In the genomic region with DNA sequence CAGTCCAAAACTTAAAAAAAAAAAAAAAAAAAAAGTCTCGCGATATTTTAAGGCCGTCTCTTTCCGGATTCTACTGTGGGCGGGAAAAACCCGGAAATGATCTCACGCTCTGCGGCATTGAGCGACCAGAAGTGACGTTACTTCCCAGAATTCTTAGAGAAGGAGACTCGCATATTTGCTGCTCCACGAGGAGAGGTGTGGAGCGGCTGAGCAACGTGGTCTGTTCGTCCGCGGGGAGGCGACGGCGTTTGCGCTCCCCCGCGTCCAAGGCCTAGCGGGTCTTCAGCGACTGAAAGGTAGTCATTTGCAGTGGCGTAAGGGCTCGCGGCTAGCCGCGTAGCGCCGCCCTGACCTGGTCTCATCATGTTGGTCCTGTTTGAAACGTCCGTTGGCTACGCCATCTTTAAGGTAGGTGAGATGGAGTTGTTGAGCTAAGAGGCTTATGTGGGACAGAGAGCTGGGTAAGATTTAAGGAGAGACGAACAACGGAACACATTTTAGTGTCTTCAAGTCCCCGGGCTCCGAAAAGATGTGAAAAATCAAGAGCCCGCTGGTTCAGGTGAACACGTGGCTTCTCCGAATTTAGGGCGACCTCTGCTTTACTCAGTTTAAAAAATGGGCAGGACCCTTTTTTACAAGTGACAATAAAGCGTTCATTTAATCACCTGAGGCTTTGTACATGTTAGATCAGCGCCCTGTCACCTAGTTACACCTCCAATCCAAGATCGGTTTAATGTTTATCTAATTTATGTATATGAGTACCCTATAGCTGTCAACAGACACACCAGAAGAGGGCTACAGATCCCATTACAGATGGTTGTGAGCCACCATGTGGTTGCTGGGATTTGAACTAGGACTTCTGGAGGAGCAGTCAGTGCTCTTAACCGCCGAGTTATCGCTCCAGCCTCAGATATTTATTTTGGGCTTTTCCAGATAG, we compare ENCODE assay signal across 8 mouse cellular contexts. TPM values are rescaled to one million over a fixed set of nuclear protein-coding genes. Genes with fewer than 3 reads are reported as not detected.
DNase-seq lines count a peak whose midpoint lies in the region; ATAC-seq lines count a peak whose summit lies in the region.

A gene (plus strand): TSS at position 153 of the 937 bp plus-strand sequence.

- peak; percentile 95 for DNase-seq in CD4-positive, CD25-positive, alpha-beta regulatory T cell, adult 2 months (ENCODE audit: low read depth, low spot score)
- DNase-seq in fat pad, adult 2 months (ENCODE audit: extremely low read depth, low read depth, low spot score) = peak; percentile 81
- DNase-seq in kidney, postnatal 10 days = peak; percentile 93
- peak; percentile 88 to 89 for DNase-seq in natural killer cell, adult 2 months (ENCODE audit: low spot score in 2 of 2)

- ATAC-seq in heart, embryonic 13.5 days (ENCODE audit: extremely low read depth, insufficient number of reproducible peaks, low FRiP score, low TSS enrichment) = peak; percentile 94
- ATAC-seq in liver, embryonic 12.5 days = peak; percentile 94
- ATAC-seq in stomach, embryonic 15.5 days (ENCODE audit: insufficient read depth, low FRiP score, low read depth) = peak; percentile 96

- peaks cover 16% of the 10 kb centered on the region; the same call in 1 of the 2 replicates for H3K27me3 ChIP-seq in heart, embryonic 13.5 days (replicated peaks)
- peaks cover 11% of the 10 kb centered on the region for H3K27me3 ChIP-seq in liver, embryonic 12.5 days (replicated peaks)
- H3K27me3 ChIP-seq in stomach, embryonic 15.5 days (replicated peaks) = no peaks in the 10 kb centered on the region

- H3K36me3 ChIP-seq in heart, embryonic 13.5 days = peaks cover 13% of the 10 kb centered on the region
- H3K36me3 ChIP-seq in liver, embryonic 12.5 days = peaks cover 24% of the 10 kb centered on the region
- H3K36me3 ChIP-seq in stomach, embryonic 15.5 days = no peaks in the 10 kb centered on the region

- WGBS in heart, embryonic 13.5 days = under 1% methylated on average over 49 of the region's 49 CpGs
- under 1% methylated on average over 49 of the region's 49 CpGs for WGBS in liver, embryonic 12.5 days (ENCODE audit: insufficient replicate concordance)
- WGBS in stomach, embryonic 15.5 days = under 1% methylated on average over 49 of the region's 49 CpGs

- no peaks in the 10 kb centered on the region for H3K9me3 ChIP-seq in heart, embryonic 13.5 days
- no peaks in the 10 kb centered on the region for H3K9me3 ChIP-seq in liver, embryonic 12.5 days (replicated peaks)
- H3K9me3 ChIP-seq in stomach, embryonic 15.5 days = no peaks in the 10 kb centered on the region

- peak within 1 kb of the TSS; percentile 91 for H3K9ac ChIP-seq in heart, embryonic 13.5 days
- peak within 1 kb of the TSS; percentile 85 for H3K9ac ChIP-seq in liver, embryonic 12.5 days
- peak within 1 kb of the TSS; percentile 82 for H3K9ac ChIP-seq in stomach, embryonic 15.5 days

- peak within 1 kb of the TSS; percentile 87 for H3K27ac ChIP-seq in brown adipose tissue, adult 24 weeks (replicated peaks; ENCODE audit: low read depth, low read length)
- H3K27ac ChIP-seq in heart, embryonic 13.5 days (replicated peaks) = peak within 1 kb of the TSS; percentile 94
- peak within 1 kb of the TSS; percentile 85 for H3K27ac ChIP-seq in liver, embryonic 12.5 days
- peak within 1 kb of the TSS; percentile 90 for H3K27ac ChIP-seq in stomach, embryonic 15.5 days

- peak within 1 kb of the TSS; percentile 99 for H3K4me3 ChIP-seq in brown adipose tissue, adult 24 weeks (ENCODE audit: insufficient read depth, low read depth, low read length)
- H3K4me3 ChIP-seq in heart, embryonic 13.5 days = peak within 1 kb of the TSS; percentile 91
- peak within 1 kb of the TSS; percentile 84 for H3K4me3 ChIP-seq in liver, embryonic 12.5 days
- peak within 1 kb of the TSS; percentile 92 for H3K4me3 ChIP-seq in stomach, embryonic 15.5 days (replicated peaks)

- peak within 1 kb of the TSS; percentile 94 for H3K4me2 ChIP-seq in heart, embryonic 13.5 days
- peak within 1 kb of the TSS; percentile 83 for H3K4me2 ChIP-seq in liver, embryonic 12.5 days
- peak within 1 kb of the TSS; percentile 76 for H3K4me2 ChIP-seq in stomach, embryonic 15.5 days

- H3K4me1 ChIP-seq in brown adipose tissue, adult 24 weeks (ENCODE audit: control insufficient read depth, insufficient read depth, insufficient read length, low read length) = peaks cover 3% of the 10 kb centered on the region; the same call in 1 of the 2 replicates
- H3K4me1 ChIP-seq in heart, embryonic 13.5 days = peaks cover 29% of the 10 kb centered on the region
- H3K4me1 ChIP-seq in liver, embryonic 12.5 days = peaks cover 42% of the 10 kb centered on the region
- no peaks in the 10 kb centered on the region for H3K4me1 ChIP-seq in stomach, embryonic 15.5 days

RNA-seq across cellular contexts. Expression of the gene that starts here (rescaled TPM):
- 31.9 and 35.1 TPM in 2 replicates for polyA plus RNA-seq in brown adipose tissue, adult 24 weeks (2012; ENCODE audit: insufficient read depth, insufficient read length, missing spikeins)
- polyA plus RNA-seq in heart, embryonic 13.5 days (2015; fragmentation: Nextera tagmentation; extraction: Ambion mirVana) = 157 and 158 TPM in 2 replicates
- 274 and 282 TPM in 2 replicates for polyA plus RNA-seq in liver, embryonic 12.5 days (2016; fragmentation: Nextera tagmentation; extraction: Ambion mirVana)
- polyA plus RNA-seq in stomach, embryonic 15.5 days (2015; fragmentation: Nextera tagmentation; extraction: Ambion mirVana) = 233 and 280 TPM in 2 replicates

Comparison
In these comparisons a context has a peak if more than half of its experiments do, and no peak if none do; other contexts are left out.
1. Peak in every context shown above with its lines: DNase-seq, ATAC-seq, H3K4me3 ChIP-seq and H3K27ac ChIP-seq.